Mouse (Mus musculus): ENCODE data around the gene Hyal3. TPM values are rescaled to one million over a fixed set of nuclear protein-coding genes. Genes with fewer than 3 reads are reported as not detected.

The Hyal3 gene
- total RNA-seq, 2 experiments from 2014 or later = 0.36 to 0.46 TPM

GRCm38 (mm10) chr9:107611456-107612190, 31.0 kb downstream of the Hyal3 start:
- peak in 1 of 2 experiments; percentile 58 for DNase-seq
- intact Hi-C loops (cut with DNase I) = loop anchor here (2.0 kb wide), 1 partner anchor 21 kb away; no protein-coding TSS in a partner anchor

DNA sequence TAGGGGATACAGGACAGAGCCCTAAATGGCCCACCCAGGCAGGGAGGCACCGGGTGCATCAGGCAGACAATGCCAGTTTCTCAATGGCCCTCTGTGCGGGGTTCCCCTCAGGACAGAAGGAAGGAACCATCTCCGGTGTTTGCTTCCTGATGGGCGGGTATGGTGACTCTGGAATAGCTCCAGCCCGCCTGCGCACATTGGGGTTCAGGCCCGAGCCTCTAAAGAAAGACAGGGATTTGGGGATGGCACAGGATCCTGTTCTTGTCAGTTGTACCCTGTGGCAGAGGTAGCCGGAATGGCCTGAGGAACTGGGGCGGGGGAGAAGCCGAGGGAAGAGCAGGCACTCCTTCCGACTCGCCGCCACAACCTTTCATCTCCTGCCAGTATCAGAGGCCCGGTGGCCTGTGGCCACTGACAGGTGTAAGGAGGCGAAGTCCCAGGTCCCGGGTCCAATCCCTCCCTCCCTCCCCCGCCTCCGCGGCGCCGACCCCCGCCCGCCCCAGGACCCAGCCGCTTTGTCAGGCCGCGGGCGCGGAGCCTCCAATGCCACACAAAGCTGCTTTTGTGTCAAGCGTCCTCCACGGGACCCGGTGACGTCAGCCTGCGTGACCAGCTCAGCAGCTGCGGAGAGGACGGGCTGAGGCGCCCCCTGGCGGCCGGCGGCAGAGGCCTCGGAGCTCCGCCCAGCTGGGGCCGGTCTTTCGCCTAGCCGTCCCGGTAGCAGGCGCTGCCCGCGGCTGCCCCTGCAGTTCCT, 31.8 kb downstream of the Hyal3 start:
- DNase-seq = peak; percentile 99 to 100
- intact Hi-C loops (cut with DNase I) = loop anchor here (2.0 kb wide), 1 partner anchor 20 kb away; no protein-coding TSS in a partner anchor

DNA sequence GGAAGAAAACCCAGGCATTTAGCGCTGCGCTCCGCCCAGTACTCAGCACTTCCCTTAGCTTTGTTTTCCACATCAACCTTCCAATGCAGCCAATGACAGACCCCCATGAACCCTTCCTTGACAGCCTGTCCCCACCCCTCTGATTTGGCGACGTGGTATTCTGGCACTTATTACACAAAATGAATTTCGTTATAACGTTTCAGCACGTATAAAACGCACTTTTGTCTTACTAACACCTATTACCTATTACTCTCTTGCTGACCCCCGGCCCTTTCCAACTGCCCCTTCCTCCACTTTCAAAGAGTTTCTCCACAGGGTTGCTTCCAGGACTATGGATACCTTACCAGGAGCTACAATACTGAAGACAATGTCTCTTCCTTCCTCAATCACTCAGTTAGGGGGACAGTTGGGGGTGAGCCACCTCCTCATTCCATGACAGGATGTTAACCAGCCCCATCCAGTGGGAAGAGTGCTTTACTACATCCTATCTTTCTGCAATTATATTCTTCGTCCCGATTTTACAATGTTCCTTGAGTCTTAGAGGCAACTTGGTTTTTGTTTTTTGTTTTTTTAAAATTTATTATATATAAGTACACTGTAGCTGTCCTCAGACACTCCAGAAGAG, 32.4 kb downstream of the Hyal3 start:
- intact Hi-C loops (cut with DNase I) = loop anchor here (2.0 kb wide), 1 partner anchor 20 kb away; no protein-coding TSS in a partner anchor

DNA sequence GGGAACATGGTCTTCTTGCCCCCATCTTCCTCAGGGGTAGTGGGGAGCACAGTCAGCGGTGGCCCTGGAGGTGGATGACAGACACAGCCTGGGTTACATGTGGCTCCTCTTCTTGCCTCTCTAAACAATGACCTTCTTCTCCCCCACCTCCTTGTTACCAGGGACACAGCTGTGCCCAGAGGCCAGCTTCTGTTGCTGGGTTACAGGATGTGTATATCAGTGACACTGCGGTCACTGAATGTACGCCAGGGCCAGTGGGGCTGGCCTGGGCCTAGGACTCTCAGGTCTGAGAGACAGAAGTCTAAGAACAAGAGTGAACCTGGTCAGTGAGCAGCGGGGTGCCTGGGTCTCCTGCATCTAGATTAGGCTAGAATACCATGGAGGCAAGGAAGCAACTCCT, 34.4 kb downstream of the Hyal3 start:
- no peak for DNase-seq
- intact Hi-C loops (cut with DNase I) = no loop called here

More for the DNA sequence above, 32.4 kb downstream of the Hyal3 start:
- DNase-seq = no peak

DNA sequence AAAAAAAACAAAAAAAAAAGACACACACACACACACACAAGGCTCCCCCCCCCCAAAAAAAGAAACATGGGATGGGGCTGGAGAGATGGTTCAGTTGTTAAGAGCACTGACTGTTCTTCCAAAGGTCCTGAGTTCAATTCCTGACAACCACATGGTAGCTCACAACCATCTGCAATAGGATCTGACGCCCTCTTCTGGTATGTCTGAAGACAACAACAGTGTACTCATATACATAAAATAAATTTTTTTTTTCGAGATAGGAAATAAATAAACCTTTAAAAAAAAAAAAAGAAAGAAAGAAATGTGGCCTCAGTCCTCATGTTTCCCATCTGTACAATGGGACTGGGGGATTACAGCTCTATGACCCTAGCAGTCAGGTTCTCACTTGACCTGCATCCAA, 36.8 kb downstream of the Hyal3 start:
- intact Hi-C loops (cut with DNase I) = no loop called here
- no peak for DNase-seq

DNA sequence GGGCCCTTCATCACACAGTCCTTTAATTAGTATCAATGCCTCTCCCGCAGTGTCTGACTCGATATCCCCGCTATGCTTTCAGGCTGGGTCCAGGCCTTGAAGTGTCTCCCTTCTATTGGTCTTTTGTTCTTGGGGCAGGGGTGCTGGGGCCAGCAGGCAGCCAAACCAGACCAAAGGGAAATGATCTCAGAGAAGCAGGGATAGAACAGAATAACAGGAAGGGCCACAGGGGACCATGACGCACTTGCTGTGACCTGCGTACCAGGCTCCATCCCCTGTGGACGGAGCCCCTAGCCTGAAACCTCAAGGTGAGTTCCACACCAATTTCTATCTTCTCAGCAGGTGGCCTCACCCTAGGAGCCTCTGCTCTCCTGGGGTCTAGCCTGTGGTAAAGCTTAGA, 37.5 kb downstream of the Hyal3 start:
- intact Hi-C loops (cut with DNase I) = no loop called here

GRCm38 (mm10) chr9:107618778-107619545, 38.3 kb downstream of the Hyal3 start:
- intact Hi-C loops (cut with DNase I) = no loop called here
- peak; percentile 63 to 66 for DNase-seq

More for the DNA sequence above, 37.5 kb downstream of the Hyal3 start:
- DNase-seq = no peak

GRCm38 (mm10) chr9:107619546-107619879, 38.9 kb downstream of the Hyal3 start:
- intact Hi-C loops (cut with DNase I) = no loop called here

DNA sequence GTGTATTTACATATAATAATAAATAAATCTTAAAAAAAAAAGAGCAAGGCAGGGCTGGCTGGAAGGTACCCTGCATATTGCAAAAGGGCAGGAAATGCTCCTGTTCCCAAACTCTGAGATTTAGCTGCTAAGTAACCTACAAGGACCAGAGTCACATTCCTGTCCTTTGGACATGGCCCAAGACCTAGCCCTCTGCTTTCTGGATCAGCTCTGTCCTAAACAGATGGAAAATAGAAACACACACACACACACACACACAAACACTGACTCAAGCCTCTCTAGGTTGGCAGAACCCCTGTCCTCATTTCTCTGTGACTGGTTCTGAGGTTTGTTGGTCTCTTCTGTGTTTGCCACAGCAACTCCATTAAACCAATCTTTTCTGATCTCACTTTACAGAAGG, 40.3 kb downstream of the Hyal3 start:
- intact Hi-C loops (cut with DNase I) = no loop called here
- no peak for DNase-seq

More at GRCm38 (mm10) chr9:107619546-107619879, 38.9 kb downstream of the Hyal3 start:
- no peak for DNase-seq

DNA sequence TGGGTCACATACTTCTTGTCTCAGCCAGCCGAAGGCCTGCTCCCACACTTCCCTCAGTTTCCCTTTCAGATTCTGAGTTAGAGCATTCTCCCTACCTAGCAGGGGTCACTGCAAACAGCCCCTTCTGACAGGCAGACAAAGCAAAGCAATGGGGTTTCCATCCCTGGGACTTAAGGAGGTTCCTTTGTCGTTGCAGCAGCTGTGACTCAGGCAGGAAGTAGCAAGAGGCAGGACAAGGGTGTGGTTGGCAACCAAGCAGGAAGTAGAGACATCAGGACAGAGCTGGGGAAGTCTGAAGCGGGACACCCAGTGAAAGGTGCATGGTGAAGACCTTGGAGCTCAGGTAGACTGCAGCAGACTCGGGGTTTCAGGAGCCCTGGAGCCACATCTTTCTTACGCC, 43.9 kb downstream of the Hyal3 start:
- intact Hi-C loops (cut with DNase I) = no loop called here
- peak in 1 of 2 experiments; percentile 49 for DNase-seq

DNA sequence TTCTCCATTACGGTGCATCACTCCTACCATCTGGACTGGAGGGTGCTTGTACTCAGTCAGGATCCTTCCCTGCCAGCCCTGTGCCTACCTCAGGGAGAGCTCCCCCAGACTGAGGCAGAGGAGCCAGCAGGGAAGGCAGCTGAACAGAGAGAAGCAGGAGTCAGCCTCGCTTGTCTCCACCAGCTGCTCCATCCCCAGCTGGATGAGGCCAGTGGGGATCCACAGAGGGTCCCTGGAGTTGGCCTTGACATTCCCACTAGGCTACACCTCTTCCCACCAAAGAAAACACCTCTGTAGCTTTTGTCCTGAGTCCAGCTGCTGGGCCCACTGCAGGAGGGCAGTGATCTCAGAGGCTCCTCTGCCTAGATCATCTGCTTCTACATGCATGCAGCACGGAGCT, 44.3 kb downstream of the Hyal3 start:
- DNase-seq = no peak
- intact Hi-C loops (cut with DNase I) = no loop called here

GRCm38 (mm10) chr9:107625351-107626128, 44.9 kb downstream of the Hyal3 start:
- intact Hi-C loops (cut with DNase I) = loop anchor here (1.0 kb wide), 1 partner anchor 19 kb away; no protein-coding TSS in a partner anchor
- peak in 1 of 2 experiments; percentile 14 for DNase-seq

GRCm38 (mm10) chr9:107626158-107626843, 45.7 kb downstream of the Hyal3 start:
- intact Hi-C loops (cut with DNase I) = loop anchor here (1.0 kb wide), 1 partner anchor 18 kb away; no protein-coding TSS in a partner anchor
- no peak for DNase-seq

GRCm38 (mm10) chr9:107626844-107627277, 46.2 kb downstream of the Hyal3 start:
- peak; percentile 84 to 85 for DNase-seq
- intact Hi-C loops (cut with DNase I) = loop anchor here (1.0 kb wide), 1 partner anchor 17 kb away; no protein-coding TSS in a partner anchor

DNA sequence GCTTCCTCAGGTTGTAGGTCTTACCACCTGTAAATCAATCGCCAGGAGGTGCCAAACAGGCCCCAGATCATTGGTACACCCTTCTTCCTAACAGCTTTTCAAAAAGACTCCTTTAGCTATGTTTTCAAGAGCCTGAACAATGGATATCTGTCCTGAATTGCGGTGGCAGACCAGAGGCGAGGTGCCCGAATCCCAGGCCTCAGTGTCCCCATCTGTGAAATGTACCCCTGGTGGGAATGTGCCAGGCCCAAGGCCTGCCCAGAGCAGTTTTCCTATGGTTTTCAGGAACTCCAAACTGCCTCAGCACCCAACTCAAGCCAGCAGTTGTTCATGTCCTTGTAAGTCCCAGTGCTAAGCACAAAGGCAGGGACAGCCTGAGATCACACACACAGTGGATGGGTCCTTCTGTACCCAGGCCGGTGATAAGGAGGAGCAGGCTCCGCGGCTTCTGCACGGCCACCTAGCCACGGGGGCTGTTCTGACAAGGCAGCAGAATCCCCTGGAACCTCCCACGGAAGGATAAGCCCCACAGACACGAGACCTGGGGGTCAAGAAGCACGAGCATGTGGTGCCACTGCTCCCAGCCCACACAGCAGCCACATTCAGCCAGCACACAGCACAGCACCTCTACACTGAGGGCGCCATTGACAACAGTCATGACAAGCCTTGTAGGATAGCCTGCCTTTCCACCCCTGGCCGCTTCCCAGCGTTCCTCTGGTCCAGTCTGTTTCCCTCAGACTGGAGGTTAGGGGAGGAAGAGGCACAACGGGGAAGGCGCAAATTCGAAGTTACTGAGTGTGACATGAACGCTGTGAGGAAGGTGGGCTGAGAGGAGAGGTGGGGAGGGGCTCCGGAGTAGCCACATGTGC, 47.0 kb downstream of the Hyal3 start:
- DNase-seq = no peak
- intact Hi-C loops (cut with DNase I) = no loop called here

- intact Hi-C loops (cut with DNase I) = no loop called here
- peak; percentile 61 to 72 for DNase-seq
Measured at GRCm38 (mm10) chr9:107628721-107629410, 48.2 kb downstream of the Hyal3 start.

GRCm38 (mm10) chr9:107629411-107629730, 48.8 kb downstream of the Hyal3 start:
- intact Hi-C loops (cut with DNase I) = no loop called here

More at GRCm38 (mm10) chr9:107629411-107629730, 48.8 kb downstream of the Hyal3 start:
- no peak for DNase-seq
